Mouse (Mus musculus): Measurements from ENCODE around the gene Lrrc8c. TPM values are rescaled to one million over a fixed set of nuclear protein-coding genes. Genes with fewer than 3 reads are reported as not detected.

Lrrc8c gene
- total RNA-seq, 4 experiments from 2014 or later, result 4.7 to 8.1 (median 5.5) TPM

DNA sequence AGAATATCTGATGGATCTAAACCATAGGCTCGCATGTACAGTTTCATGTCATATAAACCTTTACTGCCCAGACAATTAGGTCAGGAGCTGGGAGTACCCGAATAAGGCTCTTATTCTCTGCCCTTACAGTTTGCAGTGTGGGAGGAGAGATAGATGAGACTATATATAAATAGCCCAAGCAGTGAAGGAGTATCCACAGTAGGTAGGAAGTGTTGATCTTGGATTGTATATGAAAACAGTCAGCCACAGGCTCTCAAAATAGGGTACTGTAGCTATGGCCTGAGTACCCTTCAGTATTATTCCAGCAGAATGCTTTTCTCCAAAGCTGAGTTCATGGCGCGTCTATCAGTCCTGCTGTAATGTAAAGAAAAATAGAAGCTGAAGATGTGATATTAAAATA lies 27.9 kb downstream of the Lrrc8c start:
- DNase-seq (ENCODE audit: low spot score in 2 of 2), result no peak

DNA sequence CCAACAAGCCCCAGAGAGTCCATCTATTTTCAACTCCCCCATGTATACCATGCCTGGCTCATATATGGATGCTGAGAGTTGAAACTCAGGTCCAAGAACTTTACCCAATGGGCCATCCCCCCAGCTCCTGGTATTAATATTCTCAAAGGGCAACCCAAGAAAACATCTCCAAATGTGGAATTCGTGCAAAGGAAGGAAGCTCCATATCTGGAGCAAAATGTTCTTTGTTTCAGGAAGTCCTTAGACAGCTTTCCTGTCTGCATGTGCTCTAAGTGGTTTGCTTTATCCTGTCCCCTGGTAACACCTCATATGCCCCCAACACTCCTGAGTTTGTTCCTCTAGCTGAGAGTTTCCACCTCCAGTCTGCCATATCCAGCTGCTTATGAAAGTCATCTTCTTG lies 32.6 kb downstream of the Lrrc8c start:
- no peak for DNase-seq (ENCODE audit: low spot score in 2 of 2)

DNA sequence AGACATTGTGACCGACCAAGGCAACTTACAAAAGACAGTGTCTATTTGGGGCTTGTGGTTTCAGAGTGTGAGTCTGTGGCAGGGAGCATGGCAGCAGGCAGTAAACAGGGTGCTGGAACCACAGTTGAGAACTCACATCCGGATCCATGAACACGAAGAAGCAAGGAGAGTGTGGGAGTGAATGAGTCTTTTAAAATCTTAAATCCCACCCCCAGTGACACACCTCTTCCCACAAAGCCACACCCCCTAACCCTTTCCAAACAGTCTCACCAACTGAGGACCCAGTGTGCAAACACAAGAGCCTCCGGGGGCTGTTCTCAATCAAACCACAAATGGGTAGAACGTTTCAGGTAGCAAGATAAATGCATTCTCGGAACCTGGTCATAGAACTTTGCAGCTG lies 37.1 kb downstream of the Lrrc8c start:
- no peak for DNase-seq (ENCODE audit: low spot score in 2 of 2)

DNA sequence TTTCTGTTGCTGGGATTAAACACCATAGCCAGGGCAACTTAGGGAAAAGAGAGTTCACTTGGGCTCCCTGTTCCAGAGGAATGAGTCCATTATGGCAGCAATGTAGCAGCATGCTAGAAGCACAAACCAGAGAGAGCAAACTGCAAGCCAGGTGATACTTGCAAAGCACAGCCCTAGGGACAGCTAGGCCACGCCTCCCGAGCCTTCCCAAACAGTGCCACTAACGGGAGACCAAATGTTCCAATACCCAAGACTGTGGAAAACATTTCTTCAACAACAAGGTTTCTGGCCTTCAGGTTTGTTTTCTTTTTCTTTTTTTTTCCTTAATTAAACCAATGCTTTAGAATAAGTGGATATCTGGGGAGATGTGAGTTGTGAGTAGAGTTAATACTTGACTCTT lies 38.2 kb downstream of the Lrrc8c start:
- no peak for DNase-seq (ENCODE audit: low spot score in 2 of 2)

DNA sequence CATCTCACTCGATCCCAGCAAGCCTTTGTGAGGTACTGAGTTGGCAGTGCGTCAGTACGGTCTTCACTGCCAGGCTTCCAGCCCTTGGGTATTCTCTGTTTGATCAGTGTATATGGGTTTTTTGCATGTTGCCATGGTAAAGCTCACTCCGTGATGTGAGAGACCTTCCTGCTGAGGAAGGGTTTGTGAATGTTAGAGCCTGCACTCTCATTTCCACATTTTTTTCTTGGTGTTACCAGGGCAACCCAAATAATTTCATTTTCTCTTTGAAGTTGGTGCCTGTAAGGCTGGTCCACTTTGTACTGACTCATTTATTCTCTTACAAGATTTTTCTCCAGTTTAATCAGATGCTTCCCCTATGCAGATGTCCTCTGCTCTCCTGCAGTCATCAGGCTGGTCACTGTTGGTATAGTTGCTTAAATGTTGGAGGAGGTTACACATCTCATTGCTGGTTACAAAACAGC lies 38.6 kb downstream of the Lrrc8c start:
- DNase-seq (ENCODE audit: low spot score in 2 of 2), result no peak

DNA sequence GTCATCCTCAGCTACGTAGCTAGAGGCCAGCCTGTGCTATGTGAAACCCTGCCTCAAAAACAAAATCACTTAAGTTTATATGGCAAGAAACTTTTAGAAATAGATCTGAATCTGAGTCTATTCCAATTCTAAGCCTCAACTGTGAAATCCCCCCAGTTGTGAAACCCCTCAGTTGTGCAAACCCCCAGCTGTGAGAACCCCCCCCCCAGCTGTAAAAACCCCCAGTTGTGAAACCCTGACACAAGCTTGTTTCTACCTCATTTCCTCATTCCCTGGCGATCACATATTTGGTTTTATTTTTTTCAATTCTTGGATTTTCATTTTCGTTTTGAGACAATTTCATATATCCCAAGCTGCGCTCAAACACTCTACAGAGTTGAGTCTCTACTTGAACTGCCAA lies 39.3 kb downstream of the Lrrc8c start:
- no peak for DNase-seq (ENCODE audit: low spot score in 2 of 2)

DNA sequence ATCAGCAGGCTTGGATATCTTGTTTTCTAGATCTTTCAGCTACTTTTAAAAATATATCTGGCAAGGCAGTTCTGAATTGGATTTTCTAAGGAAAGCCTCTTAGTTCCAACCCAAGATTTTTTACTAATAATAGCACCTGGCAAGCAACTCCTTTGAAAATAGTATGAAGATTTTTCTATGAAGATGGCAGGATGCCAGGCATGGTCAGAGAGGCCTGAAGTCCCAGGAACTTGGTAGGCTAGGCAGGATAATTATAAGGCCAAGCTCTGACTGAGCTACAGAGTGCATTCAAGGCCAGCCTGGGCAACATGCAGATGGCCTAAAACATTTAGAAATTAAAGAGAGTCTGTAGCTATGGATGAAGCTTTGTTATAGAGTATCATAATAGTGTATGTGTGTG lies 42.7 kb downstream of the Lrrc8c start:
- no peak for DNase-seq (ENCODE audit: low spot score in 2 of 2)

DNA sequence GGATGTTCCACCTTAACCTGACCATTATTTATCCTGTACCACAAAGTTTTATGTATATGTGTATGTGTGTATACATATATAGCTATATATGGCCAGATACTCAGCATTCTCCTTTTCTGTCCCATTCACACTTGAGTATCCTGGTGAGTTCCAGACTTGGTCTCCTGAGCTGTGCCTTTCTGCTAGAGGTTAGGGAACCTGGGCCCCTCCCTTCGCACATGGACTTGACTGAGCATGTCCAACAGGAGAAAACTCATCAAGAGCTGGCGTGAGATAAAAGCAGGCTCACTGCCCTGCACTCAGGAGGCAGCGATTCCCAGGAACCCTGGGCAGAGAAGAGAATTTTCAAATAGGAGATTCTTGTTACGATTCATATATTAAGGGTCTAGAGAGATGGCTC lies 45.6 kb downstream of the Lrrc8c start:
- DNase-seq (ENCODE audit: low spot score in 2 of 2), result no peak

DNA sequence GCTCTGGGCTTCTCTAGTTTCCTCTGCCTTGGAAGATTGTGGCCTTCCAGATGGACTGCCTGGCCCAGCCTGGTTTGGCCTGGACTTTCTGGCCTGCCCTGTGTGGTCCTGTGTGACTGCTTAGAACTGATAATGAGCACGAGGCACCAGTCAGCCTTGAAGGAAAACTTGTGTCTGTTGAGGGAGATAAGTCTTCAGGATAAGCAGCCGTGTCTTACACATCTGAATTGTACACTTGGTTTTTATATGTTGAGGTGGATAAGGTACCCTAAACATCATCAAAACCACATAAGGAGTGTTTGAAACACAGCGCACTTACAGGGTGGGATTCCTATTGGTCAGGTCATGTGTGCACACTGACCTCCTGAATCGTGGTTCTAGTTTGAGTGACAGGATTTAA lies 46.6 kb downstream of the Lrrc8c start:
- no peak for DNase-seq (ENCODE audit: low spot score in 2 of 2)

DNA sequence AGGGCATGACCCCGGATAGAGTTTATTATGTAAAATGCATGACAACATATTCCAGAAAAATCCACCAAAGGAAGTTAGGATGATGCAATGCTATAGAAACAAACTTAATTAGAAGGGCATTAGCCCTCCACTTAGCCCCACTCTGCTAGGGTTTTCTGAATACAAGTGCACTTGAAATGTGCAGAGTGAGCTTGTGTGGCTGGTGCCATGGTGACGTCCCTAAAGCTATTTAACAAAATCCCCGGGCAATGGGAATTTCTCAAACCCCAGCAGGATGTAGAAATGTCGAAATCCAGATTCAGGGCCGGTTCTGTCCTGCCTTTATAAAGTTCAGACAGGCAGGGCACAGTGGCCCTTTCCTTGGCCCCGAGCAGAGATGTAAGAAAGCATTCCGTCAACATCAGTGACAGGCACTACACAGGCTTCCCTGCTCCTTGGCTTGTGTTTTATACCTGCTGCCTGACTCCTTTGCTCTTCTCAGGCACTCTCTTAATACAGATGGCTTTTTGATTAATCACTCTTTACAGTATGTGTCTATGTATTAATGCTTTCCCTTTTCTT lies 47.7 kb downstream of the Lrrc8c start:
- no peak for DNase-seq (ENCODE audit: low spot score in 2 of 2)

DNA sequence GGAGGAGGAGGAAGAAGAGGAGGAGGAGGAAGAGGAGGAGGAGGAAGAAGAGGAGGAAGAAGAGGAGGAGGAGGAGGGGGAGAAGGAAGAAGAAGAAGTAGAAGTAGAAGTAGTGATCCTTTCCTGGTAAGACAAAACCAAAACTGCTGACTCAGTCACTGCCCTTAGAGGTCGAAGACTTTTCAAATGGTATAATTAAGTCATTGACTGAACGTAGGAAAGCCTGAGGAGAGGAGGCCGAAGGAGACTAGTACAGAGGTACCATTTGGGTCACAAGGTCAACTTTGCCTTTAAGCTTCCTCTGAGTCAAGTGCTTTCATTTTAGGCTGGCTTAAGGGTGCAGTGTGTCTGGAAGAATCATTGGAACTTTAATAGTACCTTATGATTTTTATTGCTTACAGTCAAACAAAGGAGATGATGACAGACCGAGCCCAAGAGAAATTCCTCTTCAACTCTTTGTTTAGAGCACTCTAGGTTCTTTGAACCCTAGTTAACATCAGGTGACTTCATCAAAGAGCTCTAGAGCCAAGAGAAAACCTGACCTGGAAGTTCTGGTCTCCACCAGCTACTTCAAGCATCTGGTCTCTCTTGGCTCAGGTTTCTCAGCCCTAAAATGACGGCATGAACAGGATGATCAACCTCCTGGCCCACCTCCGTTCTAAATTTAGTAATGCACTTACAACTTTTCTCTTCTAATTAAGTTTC lies 49.0 kb downstream of the Lrrc8c start:
- DNase-seq (ENCODE audit: low spot score in 2 of 2), result no peak

DNA sequence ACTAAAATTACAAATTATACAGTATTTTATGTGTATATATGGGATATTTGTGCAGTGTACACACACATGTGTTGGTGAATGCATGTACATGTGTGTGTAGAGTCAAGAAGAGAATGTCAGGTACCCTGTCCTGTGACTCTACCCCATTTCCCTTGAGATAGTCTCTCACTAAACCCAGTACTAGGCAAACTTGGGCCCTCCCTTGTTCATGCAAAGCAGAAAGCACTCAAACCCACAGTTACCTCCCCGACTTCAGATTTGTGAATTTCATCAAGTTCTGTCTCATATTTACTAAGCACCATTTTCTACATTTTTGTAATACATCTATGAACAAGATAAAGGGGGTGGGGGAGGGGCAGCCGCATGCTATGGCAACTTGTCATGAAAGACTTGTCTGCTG lies 50.0 kb downstream of the Lrrc8c start:
- no peak for DNase-seq (ENCODE audit: low spot score in 2 of 2)

DNA sequence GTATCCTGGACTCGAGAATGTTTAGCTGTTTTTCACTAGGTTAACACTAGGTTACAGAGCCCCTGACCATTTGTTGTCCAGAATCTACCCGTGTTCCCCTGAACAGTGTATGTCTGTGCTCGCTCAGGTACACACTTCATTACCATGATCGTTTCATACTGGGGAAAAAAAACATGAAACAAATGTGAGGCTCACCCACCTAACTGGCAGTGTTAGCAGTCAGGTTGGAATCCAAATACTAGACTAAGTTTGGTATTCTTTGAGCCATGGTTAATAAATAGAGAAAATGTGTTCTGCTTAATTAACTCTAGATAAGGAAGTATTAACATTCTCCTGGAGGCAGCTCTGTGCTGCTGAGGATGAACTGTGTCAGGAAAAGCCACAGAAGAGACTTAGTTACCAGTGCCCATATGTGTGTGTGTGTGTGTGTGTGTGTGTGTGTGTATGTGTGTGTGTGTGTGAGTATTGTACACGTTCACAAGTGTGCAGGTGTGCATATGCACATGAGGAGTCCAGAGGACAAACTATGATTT lies 53.0 kb downstream of the Lrrc8c start:
- DNase-seq (ENCODE audit: low spot score in 2 of 2), result no peak

DNA sequence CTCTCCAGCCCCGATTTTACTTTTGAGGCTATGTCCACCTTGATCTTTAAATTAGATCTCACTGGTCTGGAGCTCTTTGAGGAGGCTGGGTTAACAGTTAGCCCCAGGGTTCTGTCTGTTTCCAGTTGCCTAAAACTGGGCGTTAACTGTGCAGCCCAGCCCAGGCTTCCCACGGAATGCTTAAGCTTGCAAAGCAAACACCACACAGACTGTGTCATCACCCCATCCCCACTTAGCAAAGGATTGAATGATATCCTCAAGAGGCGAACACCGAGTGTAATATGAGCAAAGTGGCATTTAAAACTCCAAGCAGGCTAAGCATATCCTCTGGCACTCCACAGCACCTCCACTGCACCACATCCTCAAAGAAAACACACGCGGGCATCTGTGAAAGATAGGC lies 53.7 kb downstream of the Lrrc8c start:
- no peak for DNase-seq (ENCODE audit: low spot score in 2 of 2)

DNA sequence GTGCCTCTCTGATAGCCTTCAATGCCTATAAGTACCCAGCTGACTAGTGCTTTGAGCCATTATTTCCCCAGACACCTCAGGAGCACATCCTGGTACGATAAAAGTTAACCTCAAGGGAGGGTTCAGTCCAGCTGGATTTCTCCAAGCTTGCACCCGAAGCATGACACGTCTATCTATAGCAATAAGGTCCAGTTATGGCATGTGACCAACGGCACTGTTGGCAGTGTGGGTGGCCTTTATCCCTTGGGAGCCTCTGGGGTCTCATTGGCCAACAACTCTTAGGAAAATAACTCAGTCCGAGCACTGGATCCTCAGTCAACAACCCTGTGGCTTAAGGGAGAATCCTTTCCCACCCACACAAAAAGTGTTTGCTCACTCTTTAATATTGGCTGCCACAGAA lies 55.6 kb downstream of the Lrrc8c start:
- DNase-seq (ENCODE audit: low spot score in 2 of 2), result no peak

DNA sequence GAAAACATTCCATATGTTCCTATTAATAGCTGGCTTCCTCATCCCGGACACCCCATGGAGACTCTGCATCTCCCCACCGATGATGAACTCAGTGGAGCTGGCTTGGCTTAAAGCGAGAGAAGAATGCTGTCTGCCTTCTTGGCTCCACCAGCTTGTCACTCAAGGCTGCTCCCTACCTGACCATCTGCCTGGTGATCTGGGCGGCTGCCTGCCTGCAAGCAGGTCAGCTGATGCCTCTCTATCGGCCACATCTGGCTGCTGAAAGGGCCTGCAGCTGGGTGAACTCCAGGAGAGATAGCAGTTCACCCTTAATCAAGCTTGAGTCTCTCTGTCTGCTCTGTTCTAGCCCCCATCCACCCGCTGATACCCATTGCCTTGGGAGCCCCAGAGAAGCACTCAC lies 56.7 kb downstream of the Lrrc8c start:
- DNase-seq (ENCODE audit: low spot score in 2 of 2), result no peak

DNA sequence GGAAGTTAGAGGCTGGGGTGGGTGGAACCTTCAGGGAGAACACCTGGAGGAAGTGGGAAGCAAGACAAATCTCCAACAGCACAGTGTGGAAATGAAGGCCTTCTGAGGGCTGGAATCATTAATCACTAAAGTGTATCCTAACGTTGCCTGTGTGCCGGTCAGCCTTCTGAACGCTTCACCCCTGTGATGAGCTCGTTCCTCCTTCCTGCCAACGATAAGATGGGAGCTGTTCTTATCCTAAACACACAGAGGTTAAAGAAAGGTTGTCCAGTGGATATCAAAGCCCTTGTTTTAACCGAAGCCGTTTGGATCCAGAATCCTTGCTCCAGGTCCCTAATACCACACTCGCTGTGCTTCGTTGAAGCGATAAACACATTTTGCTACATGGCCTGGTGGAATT lies 61.7 kb downstream of the Lrrc8c start:
- no peak for DNase-seq (ENCODE audit: low spot score in 2 of 2)

DNA sequence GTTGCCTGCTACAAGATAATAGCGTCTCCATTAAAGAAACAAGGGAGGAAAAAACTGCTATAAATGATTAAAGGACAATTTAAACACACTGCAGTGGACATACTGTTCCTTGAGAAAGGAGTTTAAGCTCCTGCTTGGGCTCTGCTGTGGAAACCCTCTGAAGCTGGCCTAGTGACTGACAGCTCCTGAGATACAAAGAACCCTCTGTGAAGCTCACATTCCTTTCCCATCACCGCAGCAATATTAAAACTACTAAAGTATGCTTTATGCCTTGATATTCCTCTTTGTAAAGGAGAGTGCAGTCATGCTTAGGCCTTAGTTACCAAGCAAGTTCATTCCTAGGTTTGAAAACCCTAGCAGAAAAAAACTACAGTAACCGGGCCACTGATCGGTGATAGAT lies 66.7 kb downstream of the Lrrc8c start:
- DNase-seq (ENCODE audit: low spot score in 2 of 2), result no peak

DNA sequence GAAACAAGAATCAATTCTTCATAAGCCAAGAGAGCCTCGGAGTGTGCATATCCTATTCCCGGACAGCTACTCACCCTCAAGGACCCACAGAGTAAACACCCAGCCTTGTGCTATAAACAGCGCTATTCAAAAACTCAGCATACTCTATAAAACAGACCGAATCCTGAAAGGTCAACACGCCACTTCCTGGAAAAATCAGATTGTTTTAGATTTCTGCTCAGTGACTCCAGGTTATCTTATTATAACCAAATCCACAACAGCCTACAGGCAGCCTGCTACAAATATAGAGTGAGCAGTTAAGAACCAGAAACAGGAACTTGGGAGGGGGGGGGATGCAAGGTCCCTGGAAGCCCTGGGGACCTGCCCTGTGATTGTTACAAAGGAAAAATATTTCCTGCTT lies 67.5 kb downstream of the Lrrc8c start:
- DNase-seq (ENCODE audit: low spot score in 2 of 2), result no peak

DNA sequence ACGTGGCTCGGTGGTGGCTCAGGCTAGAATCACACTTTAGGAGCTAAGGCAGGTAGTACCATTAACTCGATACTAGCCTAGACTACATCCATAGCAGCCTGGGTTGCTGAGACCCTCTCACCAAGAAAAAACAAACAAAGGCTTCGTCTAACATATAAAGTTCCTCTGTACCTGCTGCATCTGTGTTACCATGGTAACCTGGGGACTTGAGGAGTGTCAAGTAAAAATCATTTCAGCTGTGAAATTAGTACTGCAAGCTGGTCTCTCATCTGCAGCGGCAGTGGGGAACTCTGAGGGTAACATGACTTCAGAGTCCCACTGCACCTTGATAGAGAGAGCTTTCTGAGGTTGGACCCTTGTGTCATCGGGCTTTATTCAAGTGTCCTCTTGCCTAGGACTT lies 68.3 kb downstream of the Lrrc8c start:
- DNase-seq (ENCODE audit: low spot score in 2 of 2), result no peak

DNA sequence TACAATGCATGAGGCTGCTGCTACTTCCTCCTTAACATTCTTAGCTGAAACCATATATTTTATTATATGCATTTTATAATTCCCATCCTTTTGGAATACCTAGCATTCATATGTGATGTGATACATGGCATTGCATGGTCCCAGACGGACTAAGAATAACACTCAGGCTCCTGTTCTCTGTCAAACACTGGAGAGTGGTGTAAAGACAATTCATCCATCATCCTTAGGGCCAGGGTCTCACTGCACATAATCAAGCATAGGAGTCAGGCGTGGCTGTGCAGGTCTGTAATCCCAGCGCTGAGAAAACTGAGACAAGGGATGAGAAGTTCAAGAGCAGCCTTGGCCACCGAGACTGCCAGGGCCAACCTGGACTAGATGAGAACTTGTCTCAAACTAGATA lies 69.5 kb downstream of the Lrrc8c start:
- no peak for DNase-seq (ENCODE audit: low spot score in 2 of 2)

DNA sequence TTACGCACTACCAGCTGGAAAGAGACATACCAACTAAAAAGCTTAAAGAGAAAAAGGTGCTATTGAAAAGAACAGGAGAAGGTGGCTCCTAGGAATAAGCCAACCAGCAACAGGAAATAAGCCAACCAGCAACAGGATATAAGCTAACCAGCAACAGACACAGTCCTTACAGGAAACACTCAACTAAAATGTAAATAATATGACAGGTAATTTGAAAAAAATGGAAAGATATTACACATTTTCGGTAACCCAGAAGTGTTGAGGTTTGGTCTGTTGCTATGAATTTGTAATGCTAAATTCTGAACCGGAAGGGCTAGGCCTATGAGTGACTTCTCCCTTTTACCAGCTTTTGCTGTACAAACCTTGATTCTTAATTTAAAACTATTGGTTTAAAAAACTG lies 69.9 kb downstream of the Lrrc8c start:
- DNase-seq (ENCODE audit: low spot score in 2 of 2), result no peak

DNA sequence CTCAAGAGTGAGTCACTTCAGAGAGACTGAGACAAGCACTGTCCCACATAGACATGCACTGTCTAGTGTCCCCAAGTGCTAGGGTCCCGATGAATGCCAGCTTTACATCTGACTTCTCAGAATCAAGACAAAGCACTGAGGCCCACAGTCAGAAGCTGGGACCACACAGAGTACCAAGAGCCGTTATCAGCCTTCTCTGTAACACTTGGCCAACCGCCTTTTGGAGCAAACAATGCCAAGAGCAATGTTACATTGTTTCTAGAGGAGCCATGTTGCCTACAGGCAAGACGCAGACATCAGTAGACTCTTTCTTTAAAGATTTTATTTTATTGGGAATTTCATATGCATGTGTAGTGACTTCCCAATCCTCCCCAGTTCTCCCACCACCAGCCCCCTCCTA lies 73.2 kb downstream of the Lrrc8c start:
- no peak for DNase-seq (ENCODE audit: low spot score in 2 of 2)

All from gastrocnemius, adult 8-10 months (tissue).